Mouse (Mus musculus) liver, embryonic 13.5 days (tissue): ENCODE results near the gene Prox1. TPM values are rescaled to one million over a fixed set of nuclear protein-coding genes. Genes with fewer than 3 reads are reported as not detected.

ENCODE experiments used
- ATAC-seq: fragments of 200-750 bp; cut with Nextera tagmentation; 2 replicates; pipeline ENCODE4 v1.8.0; 2017; ENCODE audit warnings: low read depth, mild to moderate bottlenecking, moderate number of reproducible peaks, moderate library complexity
- DNase-seq: peaks from one replicate; pipeline ENCODE4 v3.0.0; 2022
- H3K27ac ChIP-seq: fragments of 300-500 bp; sonication (generic); 2 replicates; pipeline ENCODE4 v1.5.1; 2015; ENCODE audit warnings: moderate library complexity, mild to moderate bottlenecking, inconsistent platforms
- H3K27me3 ChIP-seq: fragments of 300-500 bp; sonication (generic); 2 replicates; pipeline ENCODE4 v1.6.1; 2015; ENCODE audit warnings: mild to moderate bottlenecking, inconsistent platforms
- H3K36me3 ChIP-seq: fragments of 300-500 bp; sonication (generic); 2 replicates; pipeline ENCODE4 v1.6.1; 2015; ENCODE audit warnings: mild to moderate bottlenecking, inconsistent platforms
- H3K4me1 ChIP-seq: fragments of 300-500 bp; sonication (generic); replicated peaks from 2 replicates; pipeline ENCODE4 v1.6.1; 2015; ENCODE audit warnings: inconsistent platforms
- H3K4me2 ChIP-seq: fragments of 300-500 bp; sonication (generic); 2 replicates; pipeline ENCODE4 v1.6.1; 2015; ENCODE audit warnings: inconsistent platforms, mild to moderate bottlenecking, moderate library complexity
- H3K4me3 ChIP-seq: fragments of 300-500 bp; sonication (generic); replicated peaks from 2 replicates; pipeline ENCODE4 v1.5.1; 2015; ENCODE audit warnings: mild to moderate bottlenecking, inconsistent platforms
- H3K9ac ChIP-seq: fragments of 300-500 bp; sonication (generic); 2 replicates; pipeline ENCODE4 v1.6.1; 2015; ENCODE audit warnings: mild to moderate bottlenecking, inconsistent platforms
- H3K9me3 ChIP-seq: fragments of 300-500 bp; sonication (generic); replicated peaks from 2 replicates; pipeline ENCODE4 v1.6.1; 2016; ENCODE audit warnings: inconsistent platforms
- WGBS: fragments of 180-500 bp; shearing (Covaris S2); methylation state at CpG from one replicate; pipeline ENCODE4 v1.1.7; 2015; ENCODE audit not compliant: insufficient replicate concordance; 5-methylcytosine and 5-hydroxymethylcytosine counted together
- polyA plus RNA-seq: library from polyadenylated mRNA; unstranded; fragments of >200 nt; fragmentation: Nextera tagmentation; extraction: Ambion mirVana; gene quantifications from 2 replicates; pipeline ENCODE4 v1.2.1, GENCODE M21; 2015

Gene Prox1
- polyA plus RNA-seq = 4.1 and 6.4 TPM in 2 replicates

- Histone ChIP-seq H3K9ac (peak within 1 kb of the TSS; percentile 70), H3K4me2 (peak within 1 kb of the TSS; percentile 64), H3K36me3 (no peaks in the 10 kb centered on the region), H3K27me3 (peaks cover 87% of the 10 kb centered on the region), H3K27ac (peak within 1 kb of the TSS; percentile 78), H3K4me3 (peak within 1 kb of the TSS; percentile 61), H3K4me1 (peaks cover 28% of the 10 kb centered on the region), H3K9me3 (no peaks in the 10 kb centered on the region)
- WGBS = under 1% methylated on average over 54 of the region's 62 CpGs
- ATAC-seq (peak; percentile 49), DNase-seq (peak; percentile 30)
These were observed at the start of gene Prox1 for GRCm38 (mm10) chr1:190169911-190170818. Prox1 (minus strand) TSS chr1:190170714.

GRCm38 (mm10) chr1:190216621-190217020 lies 46.1 kb upstream of the Prox1 start:
- Histone ChIP-seq H3K9ac (no peak overlapping the region), H3K4me3 (no peak overlapping the region), H3K4me1 (no peaks in the 10 kb centered on the region), H3K27ac (no peak overlapping the region), H3K9me3 (0 out of 2 replicates have a peak, but pooled peaks cover 4% of the 10 kb centered on the region), H3K4me2 (no peak overlapping the region), H3K27me3 (no peaks in the 10 kb centered on the region), H3K36me3 (peaks cover 4% of the 10 kb centered on the region; the same call in 1 of the 2 replicates)
- WGBS = 69% methylated on average over 15 of the region's 15 CpGs
- DNase-seq = no peak
- ATAC-seq = no peak

GRCm38 (mm10) chr1:190214626-190215025 lies 44.1 kb upstream of the Prox1 start:
- H3K9me3 ChIP-seq = 0 out of 2 replicates have a peak, but pooled peaks cover 4% of the 10 kb centered on the region
- no peak overlapping the region for H3K9ac ChIP-seq
- no peaks in the 10 kb centered on the region for H3K4me1 ChIP-seq
- no peaks in the 10 kb centered on the region for H3K27me3 ChIP-seq
- H3K4me2 ChIP-seq = no peak overlapping the region
- peaks cover 4% of the 10 kb centered on the region; the same call in 1 of the 2 replicates for H3K36me3 ChIP-seq
- H3K4me3 ChIP-seq = no peak overlapping the region
- WGBS = 38% methylated on average over 7 of the region's 7 CpGs
- H3K27ac ChIP-seq = no peak overlapping the region
- ATAC-seq (no peak), DNase-seq (no peak)

- 0 out of 2 replicates have a peak, but pooled peaks cover 4% of the 10 kb centered on the region for H3K9me3 ChIP-seq
- no peak overlapping the region for H3K4me2 ChIP-seq
- H3K27me3 ChIP-seq = no peaks in the 10 kb centered on the region
- no peak overlapping the region for H3K4me3 ChIP-seq
- no peak for ATAC-seq
- no peak for DNase-seq
- H3K36me3 ChIP-seq = peaks cover 4% of the 10 kb centered on the region; the same call in 1 of the 2 replicates
- H3K27ac ChIP-seq = no peak overlapping the region
- WGBS = 82% methylated on average over 6 of the region's 6 CpGs
- H3K4me1 ChIP-seq = no peaks in the 10 kb centered on the region
- no peak overlapping the region for H3K9ac ChIP-seq
These were observed 42.7 kb upstream of the Prox1 start for GRCm38 (mm10) chr1:190213175-190213574.

GRCm38 (mm10) chr1:190207246-190207645 lies 36.7 kb upstream of the Prox1 start:
- Histone ChIP-seq H3K27ac (no peak overlapping the region), H3K4me2 (no peak overlapping the region), H3K9me3 (no peaks in the 10 kb centered on the region), H3K9ac (no peak overlapping the region), H3K4me1 (no peaks in the 10 kb centered on the region), H3K4me3 (no peak overlapping the region), H3K27me3 (no peaks in the 10 kb centered on the region), H3K36me3 (no peaks in the 10 kb centered on the region)
- DNase-seq (no peak), ATAC-seq (no peak)
- WGBS = 72% methylated on average over 8 of the region's 8 CpGs

- Histone ChIP-seq H3K9ac (no peak overlapping the region), H3K27ac (no peak overlapping the region; the same call in 1 of the 2 replicates), H3K4me2 (no peak overlapping the region), H3K4me3 (no peak overlapping the region), H3K9me3 (no peaks in the 10 kb centered on the region), H3K27me3 (no peaks in the 10 kb centered on the region), H3K36me3 (no peaks in the 10 kb centered on the region), H3K4me1 (no peaks in the 10 kb centered on the region; the same call in 1 of the 2 replicates)
- WGBS = 72% methylated on average over 2 of the region's 2 CpGs
- DNase-seq = no peak
- ATAC-seq = no peak
These were observed 35.2 kb upstream of the Prox1 start for GRCm38 (mm10) chr1:190205691-190206090.

- WGBS = 50% methylated on average over 10 of the region's 10 CpGs
- no peak overlapping the region for H3K4me3 ChIP-seq
- H3K9me3 ChIP-seq = no peaks in the 10 kb centered on the region
- no peaks in the 10 kb centered on the region for H3K27me3 ChIP-seq
- H3K4me1 ChIP-seq = no peaks in the 10 kb centered on the region; the same call in 1 of the 2 replicates
- no peak for DNase-seq
- peak overlapping the region; percentile 50; the same call in 1 of the 2 replicates for H3K27ac ChIP-seq
- H3K4me2 ChIP-seq = no peak overlapping the region
- ATAC-seq = peak; percentile 81
- no peak overlapping the region for H3K9ac ChIP-seq
- no peaks in the 10 kb centered on the region for H3K36me3 ChIP-seq
These were observed 34.0 kb upstream of the Prox1 start for GRCm38 (mm10) chr1:190204378-190205070.

GRCm38 (mm10) chr1:190201696-190202095 lies 31.2 kb upstream of the Prox1 start:
- Histone ChIP-seq H3K27ac (no peak overlapping the region), H3K9me3 (no peaks in the 10 kb centered on the region), H3K36me3 (no peaks in the 10 kb centered on the region), H3K4me2 (no peak overlapping the region), H3K9ac (no peak overlapping the region), H3K4me3 (no peak overlapping the region), H3K27me3 (no peaks in the 10 kb centered on the region), H3K4me1 (no peaks in the 10 kb centered on the region; the same call in 1 of the 2 replicates)
- no peak for ATAC-seq
- WGBS = 62% methylated on average over 6 of the region's 6 CpGs
- no peak for DNase-seq

GRCm38 (mm10) chr1:190200996-190201395 lies 30.5 kb upstream of the Prox1 start:
- Histone ChIP-seq H3K4me1 (no peaks in the 10 kb centered on the region; the same call in 1 of the 2 replicates), H3K9me3 (no peaks in the 10 kb centered on the region), H3K27ac (no peak overlapping the region), H3K36me3 (no peaks in the 10 kb centered on the region), H3K4me3 (no peak overlapping the region), H3K4me2 (no peak overlapping the region), H3K9ac (no peak overlapping the region), H3K27me3 (no peaks in the 10 kb centered on the region)
- no peak for ATAC-seq
- 67% methylated on average over 4 of the region's 4 CpGs for WGBS
- DNase-seq = no peak

- ATAC-seq (no peak), DNase-seq (no peak)
- Histone ChIP-seq H3K4me2 (no peak overlapping the region), H3K36me3 (no peaks in the 10 kb centered on the region), H3K27ac (no peak overlapping the region), H3K9ac (no peak overlapping the region), H3K4me1 (no peaks in the 10 kb centered on the region; the same call in 1 of the 2 replicates), H3K27me3 (no peaks in the 10 kb centered on the region), H3K9me3 (no peaks in the 10 kb centered on the region), H3K4me3 (no peak overlapping the region)
- WGBS = 48% methylated on average over 2 of the region's 2 CpGs
These were observed 27.7 kb upstream of the Prox1 start for GRCm38 (mm10) chr1:190198247-190198646.

GRCm38 (mm10) chr1:190192011-190192410 lies 21.5 kb upstream of the Prox1 start:
- H3K9ac ChIP-seq = no peak overlapping the region
- WGBS = 86% methylated on average over 13 of the region's 13 CpGs
- no peak overlapping the region for H3K4me3 ChIP-seq
- no peaks in the 10 kb centered on the region for H3K36me3 ChIP-seq
- H3K4me2 ChIP-seq = no peak overlapping the region
- no peaks in the 10 kb centered on the region for H3K4me1 ChIP-seq
- DNase-seq (no peak), ATAC-seq (no peak)
- no peaks in the 10 kb centered on the region for H3K9me3 ChIP-seq
- no peak overlapping the region for H3K27ac ChIP-seq
- no peaks in the 10 kb centered on the region for H3K27me3 ChIP-seq
